Mouse (Mus musculus) brown adipose tissue, adult 24 weeks (tissue): Measurements from ENCODE around the gene Hapln1. TPM values are rescaled to one million over a fixed set of nuclear protein-coding genes. Genes with fewer than 3 reads are reported as not detected.

Source experiments
- H3K27ac ChIP-seq: fragments of 200-500 bp; replicated peaks from 2 replicates; pipeline ENCODE4 v1.5.1; 2012; ENCODE audit warnings: low read depth, mild to moderate bottlenecking, low read length
- H3K4me1 ChIP-seq: fragments of 200-500 bp; 2 replicates; pipeline ENCODE4 v1.6.1; 2012; ENCODE audit warnings: low read length, mixed read lengths; ENCODE audit not compliant: control insufficient read depth, insufficient read depth, insufficient read length
- H3K4me3 ChIP-seq: fragments of 200-500 bp; 2 replicates; pipeline ENCODE4 v1.5.1; 2012; ENCODE audit warnings: low read depth, mild to moderate bottlenecking, low read length, moderate library complexity; ENCODE audit not compliant: insufficient read depth
- polyA plus RNA-seq: library from polyadenylated mRNA; stranded (reverse); fragments of >200 nt; gene quantifications from 2 replicates; pipeline ENCODE4 v1.2.4, GENCODE M21; 2012; ENCODE audit not compliant: missing spikeins, insufficient read depth, insufficient read length

Hapln1 gene
- polyA plus RNA-seq, result not detected in 2 replicates

GRCm38 (mm10) chr13:89539205-89539886, at the start of gene Hapln1:
Hapln1 (plus strand) TSS chr13:89539796.
- H3K27ac ChIP-seq, result no peak within 1 kb of the TSS
- H3K4me3 ChIP-seq, result no peak within 1 kb of the TSS; the same call in 1 of the 2 replicates
- H3K4me1 ChIP-seq, result no peaks in the 10 kb centered on the region

- H3K4me3 ChIP-seq, result no peak overlapping the region
- no peaks in the 10 kb centered on the region for H3K4me1 ChIP-seq
- H3K27ac ChIP-seq, result no peak overlapping the region
Measured at GRCm38 (mm10) chr13:89493169-89493568, 46.4 kb upstream of the Hapln1 start.

GRCm38 (mm10) chr13:89493678-89494077, 45.9 kb upstream of the Hapln1 start:
- Histone ChIP-seq H3K4me3 (no peak overlapping the region), H3K4me1 (no peaks in the 10 kb centered on the region), H3K27ac (no peak overlapping the region)

- Histone ChIP-seq H3K4me1 (no peaks in the 10 kb centered on the region), H3K27ac (no peak overlapping the region), H3K4me3 (no peak overlapping the region)
Measured at GRCm38 (mm10) chr13:89496569-89496968, 43.0 kb upstream of the Hapln1 start.

- no peak overlapping the region for H3K27ac ChIP-seq
- H3K4me3 ChIP-seq, result no peak overlapping the region
- no peaks in the 10 kb centered on the region for H3K4me1 ChIP-seq
Measured at GRCm38 (mm10) chr13:89499419-89499818, 40.2 kb upstream of the Hapln1 start.

GRCm38 (mm10) chr13:89521507-89521908, 18.1 kb upstream of the Hapln1 start:
- no peak overlapping the region for H3K27ac ChIP-seq
- no peak overlapping the region for H3K4me3 ChIP-seq
- H3K4me1 ChIP-seq, result no peaks in the 10 kb centered on the region

GRCm38 (mm10) chr13:89528716-89529115, 10.9 kb upstream of the Hapln1 start:
- Histone ChIP-seq H3K4me1 (no peaks in the 10 kb centered on the region), H3K4me3 (no peak overlapping the region), H3K27ac (no peak overlapping the region)

GRCm38 (mm10) chr13:89530386-89530785, 9.2 kb upstream of the Hapln1 start:
- no peak overlapping the region for H3K27ac ChIP-seq
- no peaks in the 10 kb centered on the region for H3K4me1 ChIP-seq
- H3K4me3 ChIP-seq, result no peak overlapping the region

GRCm38 (mm10) chr13:89539887-89540264, 280 bp downstream of the Hapln1 start:
- Histone ChIP-seq H3K4me3 (no peak overlapping the region), H3K4me1 (no peaks in the 10 kb centered on the region), H3K27ac (no peak overlapping the region)

- Histone ChIP-seq H3K4me1 (no peaks in the 10 kb centered on the region), H3K27ac (no peak overlapping the region), H3K4me3 (no peak overlapping the region)
Measured at GRCm38 (mm10) chr13:89540301-89540982, 846 bp downstream of the Hapln1 start.

GRCm38 (mm10) chr13:89543003-89543402, 3.4 kb downstream of the Hapln1 start:
- Histone ChIP-seq H3K4me1 (no peaks in the 10 kb centered on the region), H3K4me3 (no peak overlapping the region), H3K27ac (no peak overlapping the region)

GRCm38 (mm10) chr13:89548203-89548740, 8.7 kb downstream of the Hapln1 start:
- Histone ChIP-seq H3K4me1 (no peaks in the 10 kb centered on the region), H3K27ac (no peak overlapping the region), H3K4me3 (no peak overlapping the region)

- Histone ChIP-seq H3K27ac (no peak overlapping the region), H3K4me1 (no peaks in the 10 kb centered on the region), H3K4me3 (no peak overlapping the region)
Measured at GRCm38 (mm10) chr13:89549507-89549906, 9.9 kb downstream of the Hapln1 start.

- no peak overlapping the region for H3K4me3 ChIP-seq
Measured at GRCm38 (mm10) chr13:89551502-89551901, 11.9 kb downstream of the Hapln1 start.

GRCm38 (mm10) chr13:89564518-89564917, 24.9 kb downstream of the Hapln1 start:
- H3K27ac ChIP-seq, result no peak overlapping the region
- no peak overlapping the region for H3K4me3 ChIP-seq
- H3K4me1 ChIP-seq, result no peaks in the 10 kb centered on the region

More at GRCm38 (mm10) chr13:89551502-89551901, 11.9 kb downstream of the Hapln1 start:
- Histone ChIP-seq H3K27ac (no peak overlapping the region), H3K4me1 (no peaks in the 10 kb centered on the region)

GRCm38 (mm10) chr13:89566300-89566699, 26.7 kb downstream of the Hapln1 start:
- H3K4me3 ChIP-seq, result no peak overlapping the region
- H3K4me1 ChIP-seq, result no peaks in the 10 kb centered on the region
- H3K27ac ChIP-seq, result no peak overlapping the region
